In the genomic region with DNA sequence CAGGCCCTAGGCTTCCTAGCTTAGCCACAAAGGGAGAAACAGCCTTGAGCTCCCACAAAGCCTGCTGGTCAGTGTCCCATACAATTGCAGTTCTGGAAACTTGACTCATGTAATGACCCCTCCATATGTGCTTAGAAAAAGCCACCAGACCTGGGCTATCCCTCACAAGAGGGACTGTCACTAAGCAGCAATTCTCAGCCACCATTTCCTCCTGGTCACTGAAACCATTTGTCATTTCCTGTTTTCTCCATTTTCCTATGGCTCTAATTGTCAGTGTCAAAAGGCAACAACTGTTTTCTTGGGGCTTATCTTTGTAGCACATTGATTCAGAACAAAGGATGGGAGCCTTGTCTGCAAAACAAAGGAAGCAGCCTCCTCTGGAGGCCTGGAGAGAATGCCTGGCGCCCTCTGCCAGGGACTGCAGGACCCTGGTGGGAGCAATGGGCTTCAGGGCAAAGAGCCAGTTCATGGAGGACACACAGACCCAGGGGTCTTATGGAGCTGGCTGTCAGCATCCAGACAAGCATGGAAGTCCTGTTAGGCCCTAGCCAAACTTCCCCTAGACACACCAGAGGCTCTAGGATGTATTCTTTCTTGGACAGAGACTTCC, we compare ENCODE assay signal across 17 mouse cellular contexts.
DNase-seq lines count a peak whose midpoint lies in the region; ATAC-seq and TF ChIP-seq lines count a peak whose summit lies in the region.
"Had no signal": no experiment of that assay in that cellular context is flagged by ENCODE, and none has a peak within 500 bp of the region (broad histone marks: within the 10 kb centered on the region; RNA-seq: fewer than 3 reads in every experiment).

No protein-coding gene starts in this region.

- no peak for DNase-seq in heart, adult 2 months
- peak; percentile 72 for DNase-seq in 416B (ENCODE audit: low read depth)
- peak; percentile 25 for DNase-seq in heart, postnatal 4 days
- no peak for DNase-seq in thymus, postnatal 14 days
- DNase-seq in retina, embryonic 14.5 days (ENCODE audit: low spot score) = no peak
- no peak for DNase-seq in neural tube, embryonic 10.5 days (ENCODE audit: extremely low spot score, low spot score)
- DNase-seq: adrenal gland, postnatal 36 days; kidney, adult 8-10 months; right cerebral cortex, postnatal 4 days; thymus, adult 18-20 months had no signal

- peaks cover 16% of the 10 kb centered on the region for H3K4me1 ChIP-seq in heart, adult 2 months (ENCODE audit: control insufficient read depth, insufficient read depth, low read length)
- no peaks in the 10 kb centered on the region for H3K4me1 ChIP-seq in heart, embryonic 12.5 days (replicated peaks)
- H3K4me1 ChIP-seq in brown adipose tissue, adult 24 weeks (ENCODE audit: control insufficient read depth, insufficient read depth, insufficient read length, low read length) = peaks cover 26% of the 10 kb centered on the region
- H3K4me1 ChIP-seq: embryonic facial prominence, embryonic 10.5 days; midbrain, embryonic 10.5 days had no signal

- intact Hi-C loops in heart, adult 2 months (cut with DNase I) = loop anchor here (5.0 to 10.0 kb wide), 3 partner anchors 68 to 155 kb away; a partner anchor contains a TSS

- ATAC-seq in heart, embryonic 12.5 days (ENCODE audit: insufficient number of reproducible peaks, low FRiP score) = no peak
- ATAC-seq: CD4-positive, CD25-positive, alpha-beta regulatory T cell, adult 4 months had no signal

- H3K36me3 ChIP-seq in heart, adult 2 months (ENCODE audit: control insufficient read depth, insufficient read depth, low read length) = no peaks in the 10 kb centered on the region; the same call in 1 of the 2 replicates
- H3K36me3 ChIP-seq in heart, embryonic 12.5 days = no peaks in the 10 kb centered on the region
- H3K36me3 ChIP-seq: embryonic facial prominence, embryonic 10.5 days had no signal

- peak overlapping the region; percentile 75 for H3K27ac ChIP-seq in heart, adult 2 months
- H3K27ac ChIP-seq in heart, embryonic 12.5 days (ENCODE audit: poor library complexity, severe bottlenecking) = no peak overlapping the region
- H3K27ac ChIP-seq in brown adipose tissue, adult 24 weeks (replicated peaks; ENCODE audit: low read depth, low read length) = peak overlapping the region; percentile 83
- H3K27ac ChIP-seq: embryonic facial prominence, embryonic 10.5 days; liver, embryonic 14.5 days; midbrain, embryonic 10.5 days had no signal

- H3K9ac ChIP-seq in heart, adult 2 months (ENCODE audit: low read depth, low read length) = no peak overlapping the region
- no peak overlapping the region for H3K9ac ChIP-seq in heart, embryonic 12.5 days
- H3K9ac ChIP-seq: liver, embryonic 14.5 days had no signal

- no peaks in the 10 kb centered on the region for H3K79me2 ChIP-seq in heart, adult 2 months (replicated peaks; ENCODE audit: control insufficient read depth, insufficient read depth, low read length)

- no peaks in the 10 kb centered on the region for H3K9me3 ChIP-seq in heart, embryonic 12.5 days (replicated peaks)
- H3K9me3 ChIP-seq: embryonic facial prominence, embryonic 10.5 days; midbrain, embryonic 10.5 days had no signal

- no peak overlapping the region for H3K4me2 ChIP-seq in heart, embryonic 12.5 days

- TF ChIP-seq POLR2A in heart, adult 2 months (IDR thresholded peaks at IDR 0.05; ENCODE audit: insufficient read depth, low read depth, low read length) = no peak

- H3K4me3 ChIP-seq in heart, adult 2 months = no peak overlapping the region
- H3K4me3 ChIP-seq in heart, embryonic 12.5 days = no peak overlapping the region
- H3K4me3 ChIP-seq in brown adipose tissue, adult 24 weeks (ENCODE audit: insufficient read depth, low read depth, low read length) = no peak overlapping the region
- H3K4me3 ChIP-seq: embryonic facial prominence, embryonic 10.5 days; midbrain, embryonic 10.5 days; myocyte had no signal

- no peak for TF ChIP-seq EP300 in heart, adult 2 months (IDR thresholded peaks at IDR 0.05; ENCODE audit: insufficient read depth, low read depth, low read length)

- no peaks in the 10 kb centered on the region for H3K27me3 ChIP-seq in heart, adult 2 months (ENCODE audit: control insufficient read depth, insufficient read depth, low read length)
- peaks cover 5% of the 10 kb centered on the region for H3K27me3 ChIP-seq in heart, embryonic 12.5 days (replicated peaks)

- TF ChIP-seq CTCF in heart, adult 2 months (IDR thresholded peaks at IDR 0.05) = peak; percentile 20; the same call in 1 of the 2 replicates

- WGBS in heart, adult 2 months = 35% methylated on average over 1 of the region's 1 CpGs
- 27% methylated on average over 1 of the region's 1 CpGs for WGBS in heart, embryonic 12.5 days

Comparison
In these comparisons a context has a peak if more than half of its experiments do, and no peak if none do; other contexts are left out.
1. DNase-seq: peak in 416B (single experiment) and heart, postnatal 4 days (single experiment); none in heart, adult 2 months (0 of 2), thymus, postnatal 14 days (single experiment), retina, embryonic 14.5 days (single experiment) and neural tube, embryonic 10.5 days (single experiment).